Mouse (Mus musculus) myocyte (in vitro differentiated cells): ENCODE measurements around the gene Snca.

Source experiments
- CEBPB ChIP-seq: IDR thresholded peaks from 2 replicates; pipeline ENCODE4 v1.6.1; 2011; ENCODE audit warnings: mild to moderate bottlenecking, moderate library complexity; ENCODE audit not compliant: poor library complexity, insufficient read depth, severe bottlenecking
- E2F4 ChIP-seq: IDR thresholded peaks from one replicate; pipeline ENCODE4 v1.6.1; 2011; ENCODE audit warnings: mild to moderate bottlenecking, control low read depth, moderate library complexity; ENCODE audit not compliant: insufficient read depth
- MAX ChIP-seq: IDR thresholded peaks from one replicate; pipeline ENCODE4 v1.6.1; 2011; ENCODE audit warnings: low read depth, mild to moderate bottlenecking, control low read depth
- MYOD1 ChIP-seq, 3 experiments: IDR thresholded peaks; one replicate each; pipeline ENCODE4 v1.6.1; 2011; ENCODE audit warnings: control low read depth in 2 of 3, low read depth in 2 of 3, mild to moderate bottlenecking in 2 of 3, moderate library complexity in 1 of 3; ENCODE audit not compliant: insufficient read length in 2 of 3, control insufficient read depth in 1 of 3
- MYOG ChIP-seq, 3 experiments: IDR thresholded peaks; one replicate each; pipeline ENCODE4 v1.6.1; 2011; ENCODE audit warnings: control low read depth in 2 of 3, low read depth in 2 of 3, mild to moderate bottlenecking in 2 of 3; ENCODE audit not compliant: insufficient read length in 2 of 3, control insufficient read depth in 1 of 3, insufficient read depth in 1 of 3
- POLR2A ChIP-seq: IDR thresholded peaks from one replicate; pipeline ENCODE4 v1.6.1; 2011; ENCODE audit warnings: low read depth, mild to moderate bottlenecking, control low read depth, moderate library complexity; ENCODE audit not compliant: insufficient read length
- POLR2AphosphoS2 ChIP-seq: IDR thresholded peaks from one replicate; pipeline ENCODE4 v1.6.1; 2011; ENCODE audit warnings: low read depth, control low read depth; ENCODE audit not compliant: insufficient read length
- SRF ChIP-seq: IDR thresholded peaks from one replicate; pipeline ENCODE4 v1.6.1; 2011; ENCODE audit warnings: low read depth; ENCODE audit not compliant: control insufficient read depth, insufficient read length
- TCF12 ChIP-seq: IDR thresholded peaks from one replicate; pipeline ENCODE4 v1.6.1; 2011; ENCODE audit warnings: mild to moderate bottlenecking, control low read depth; ENCODE audit not compliant: poor library complexity, insufficient read depth, severe bottlenecking
- TCF3 ChIP-seq: IDR thresholded peaks from one replicate; pipeline ENCODE4 v1.6.1; 2011; ENCODE audit warnings: low read depth, control low read depth; ENCODE audit not compliant: insufficient read length
- USF1 ChIP-seq: IDR thresholded peaks from one replicate; pipeline ENCODE4 v1.6.1; 2011; ENCODE audit warnings: low read depth, mild to moderate bottlenecking, control low read depth, moderate library complexity

DNA sequence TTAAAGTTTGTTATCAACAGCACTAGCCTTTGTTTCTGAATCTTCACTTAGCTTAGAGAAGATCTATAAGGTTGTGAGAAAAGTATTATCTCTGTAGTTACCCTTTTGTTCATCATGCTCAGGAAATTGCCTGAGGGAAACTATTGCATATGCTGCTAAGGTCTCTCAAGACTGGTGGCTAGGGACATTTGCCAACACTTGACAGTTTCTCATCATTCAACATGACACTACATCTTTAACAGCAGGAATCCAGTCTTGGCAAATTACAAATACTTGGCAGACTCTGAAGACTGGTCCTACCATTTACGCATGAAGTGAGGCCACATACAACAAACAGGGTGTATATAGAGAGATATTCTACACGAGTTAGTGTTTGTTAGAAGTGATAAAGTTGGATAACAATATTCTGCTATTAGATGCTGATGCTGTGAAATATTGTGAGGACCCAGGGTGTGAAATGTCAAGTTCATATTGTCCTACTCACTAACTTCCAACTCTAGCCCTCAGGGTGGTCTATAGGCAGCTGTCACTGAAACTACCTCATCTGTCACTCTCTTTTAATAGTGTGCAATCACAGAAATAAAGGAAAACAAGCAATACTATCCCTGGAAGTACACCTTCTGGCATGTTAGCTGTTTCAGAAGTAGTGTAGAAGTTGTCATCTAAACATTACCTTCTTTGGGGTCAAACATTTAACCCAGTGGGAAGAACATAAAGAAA lies 105.4 kb downstream of the Snca start:
- no peak for TF ChIP-seq POLR2A
- TF ChIP-seq CEBPB: no peak
- no peak for TF ChIP-seq POLR2AphosphoS2
- no peak for TF ChIP-seq TCF12
- TF ChIP-seq USF1: no peak
- no peak for TF ChIP-seq MYOG (IDR thresholded peaks at IDR 0.05; ENCODE audit: control insufficient read depth in 1 of 3, insufficient read depth in 1 of 3, insufficient read length in 2 of 3, low read depth in 2 of 3)
- TF ChIP-seq MAX: no peak
- no peak for TF ChIP-seq TCF3
- TF ChIP-seq SRF: no peak
- no peak for TF ChIP-seq MYOD1 (IDR thresholded peaks at IDR 0.05; ENCODE audit: control insufficient read depth in 1 of 3, insufficient read length in 2 of 3, low read depth in 2 of 3)
- TF ChIP-seq E2F4: no peak
